Mouse (Mus musculus) ES-E14 (cell line): ENCODE results near the gene Zfp697. TPM values are rescaled to one million over a fixed set of nuclear protein-coding genes. Genes with fewer than 3 reads are reported as not detected.
"Not testable (repeated sequence)": the region's sequence is repeated elsewhere in the genome, so short reads cannot be mapped to it uniquely, and the experiment has no call there.

Source experiments
- DNase-seq: peaks from one replicate; pipeline ENCODE4 v3.0.0-alpha.2; 2013; ENCODE audit warnings: low read depth, low spot score
- H3K27ac ChIP-seq: 2 replicates; pipeline ENCODE4 v1.5.1; 2012; ENCODE audit warnings: low read depth, mild to moderate bottlenecking, low read length, moderate library complexity, mixed read lengths; ENCODE audit not compliant: poor library complexity, insufficient read depth, severe bottlenecking
- H3K36me3 ChIP-seq: 2 replicates; pipeline ENCODE4 v1.6.1; 2012; ENCODE audit warnings: mild to moderate bottlenecking, low read length, moderate library complexity, mixed read lengths; ENCODE audit not compliant: control insufficient read depth, poor library complexity, insufficient read depth, severe bottlenecking
- H3K4me1 ChIP-seq, 2 experiments: fragments of 150-350 bp in 1 of 2; sonication (generic) in 1 of 2; 2 replicates each; pipeline ENCODE4 v1.6.1; 2012; ENCODE audit warnings: low read length in 2 of 2, mild to moderate bottlenecking in 1 of 2, mixed read lengths in 1 of 2; ENCODE audit not compliant: control insufficient read depth in 2 of 2, insufficient read depth in 2 of 2, poor library complexity in 1 of 2
- H3K4me3 ChIP-seq, 2 experiments: fragments of 150-350 bp in 1 of 2; sonication (generic) in 1 of 2; 2 replicates each; pipeline ENCODE4 v1.5.1; 2012; ENCODE audit warnings: low read length in 2 of 2, low read depth in 1 of 2, mild to moderate bottlenecking in 1 of 2, mixed read lengths in 1 of 2; ENCODE audit not compliant: insufficient read depth in 1 of 2, poor library complexity in 1 of 2, severe bottlenecking in 1 of 2
- H3K9ac ChIP-seq: 2 replicates; pipeline ENCODE4 v1.6.1; 2012; ENCODE audit warnings: low read depth, mild to moderate bottlenecking, low read length, mixed read lengths; ENCODE audit not compliant: poor library complexity, insufficient read depth, severe bottlenecking
- H3K9me3 ChIP-seq: fragments of 150-350 bp; sonication (generic); 2 replicates; pipeline ENCODE4 v1.6.1; 2012; ENCODE audit warnings: low read depth, mild to moderate bottlenecking, low read length; ENCODE audit not compliant: control insufficient read depth, insufficient read depth
- CHD2 ChIP-seq: IDR thresholded peaks from 2 replicates; pipeline ENCODE4 v1.6.1; 2014; ENCODE audit warnings: mild to moderate bottlenecking, low read depth, low read length, inconsistent platforms
- HCFC1 ChIP-seq: IDR thresholded peaks from 2 replicates; pipeline ENCODE4 v1.6.1; 2012; ENCODE audit warnings: low read length, inconsistent platforms, borderline replicate concordance; ENCODE audit not compliant: insufficient read depth
- MAFK ChIP-seq: IDR thresholded peaks from 2 replicates; pipeline ENCODE4 v1.6.1; 2014; ENCODE audit warnings: mild to moderate bottlenecking, low read depth, low read length, inconsistent platforms; ENCODE audit not compliant: insufficient read depth
- ZC3H11A ChIP-seq: IDR thresholded peaks from 2 replicates; pipeline ENCODE4 v1.6.1; 2012; ENCODE audit warnings: low read depth, mild to moderate bottlenecking, inconsistent platforms, low read length, borderline replicate concordance
- ZNF384 ChIP-seq: IDR thresholded peaks from 2 replicates; pipeline ENCODE4 v1.6.1; 2012; ENCODE audit warnings: low read depth, low read length, inconsistent platforms
- in situ Hi-C, 2 experiments: fragments of 600-800 bp; cut with MboI; formaldehyde crosslinking; loops; one replicate each; pipeline ENCODE4 v1.15.1; 2025; ENCODE audit warnings: low sequenced_read_pairs in 2 of 2, inconsistent platforms in 1 of 2; ENCODE audit not compliant: unreplicated experiment in 2 of 2
- total RNA-seq: library from RNA; depleted of rRNA; stranded (reverse); fragments of 300-350 nt; gene quantifications from 2 replicates; pipeline ENCODE4 v1.2.3, GENCODE M21; 2012

Gene Zfp697
- total RNA-seq, 1 experiment: 3.4 TPM

DNA sequence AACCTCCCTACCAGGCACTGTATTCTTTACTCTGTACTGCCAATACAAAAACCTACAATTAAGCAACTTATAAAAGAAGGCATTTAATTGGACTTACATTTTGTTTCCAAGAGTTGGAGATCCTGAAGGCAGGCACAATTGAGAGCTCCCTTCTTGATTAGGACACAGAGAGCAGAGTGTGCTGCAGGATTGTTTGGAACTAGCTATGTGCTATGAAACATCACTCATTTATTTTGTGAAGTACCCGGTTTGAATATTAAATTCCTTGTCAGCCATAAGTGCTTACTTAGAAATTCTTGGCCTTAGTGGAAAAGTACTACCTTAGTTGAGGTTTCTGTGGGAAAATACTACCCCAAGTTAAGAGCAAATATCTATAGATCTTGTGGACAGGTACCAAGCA, 342.1 kb downstream of the Zfp697 start, which contains the start of gene Hsd3b2:
Hsd3b2 (minus strand) TSS at position 168 of the 400 bp plus-strand sequence.
- no peak for TF ChIP-seq CHD2
- in situ Hi-C loops: no loop called here
- DNase-seq: no peak
- H3K4me3 ChIP-seq: no peak within 1 kb of the TSS
- no peaks in the 10 kb centered on the region for H3K9me3 ChIP-seq
- H3K36me3 ChIP-seq: no peaks in the 10 kb centered on the region
- H3K9ac ChIP-seq: no peak within 1 kb of the TSS
- no peak within 1 kb of the TSS for H3K27ac ChIP-seq
- H3K4me1 ChIP-seq: no peaks in the 10 kb centered on the region

DNA sequence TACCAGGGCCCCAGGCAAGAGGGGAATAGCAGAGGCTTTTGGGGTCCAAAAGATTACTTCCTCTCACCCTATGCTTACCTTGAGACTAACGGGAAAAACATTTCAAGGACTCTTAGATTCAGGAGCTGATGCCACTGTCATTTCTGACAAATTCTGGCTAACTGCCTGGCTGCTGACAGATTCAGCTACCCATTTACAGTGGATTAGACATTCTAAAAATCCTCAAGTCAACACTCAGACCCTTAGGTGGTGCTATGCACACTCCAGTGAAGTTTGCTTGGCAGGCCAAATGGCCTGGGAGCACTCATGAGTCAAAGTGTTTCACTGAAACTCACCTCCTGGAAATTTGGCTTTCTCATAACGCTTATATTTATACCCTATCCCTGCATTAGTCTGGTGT, 344.0 kb downstream of the Zfp697 start:
- Histone ChIP-seq H3K9me3 (no peaks in the 10 kb centered on the region), H3K4me1 (no peaks in the 10 kb centered on the region), H3K9ac (no peak overlapping the region), H3K27ac (no peak overlapping the region), H3K36me3 (no peaks in the 10 kb centered on the region), H3K4me3 (no peak overlapping the region)
- DNase-seq: no peak
- TF ChIP-seq MAFK (no peak), ZNF384 (no peak), ZC3H11A (no peak), HCFC1 (no peak), CHD2 (no peak)
- in situ Hi-C loops: no loop called here

DNA sequence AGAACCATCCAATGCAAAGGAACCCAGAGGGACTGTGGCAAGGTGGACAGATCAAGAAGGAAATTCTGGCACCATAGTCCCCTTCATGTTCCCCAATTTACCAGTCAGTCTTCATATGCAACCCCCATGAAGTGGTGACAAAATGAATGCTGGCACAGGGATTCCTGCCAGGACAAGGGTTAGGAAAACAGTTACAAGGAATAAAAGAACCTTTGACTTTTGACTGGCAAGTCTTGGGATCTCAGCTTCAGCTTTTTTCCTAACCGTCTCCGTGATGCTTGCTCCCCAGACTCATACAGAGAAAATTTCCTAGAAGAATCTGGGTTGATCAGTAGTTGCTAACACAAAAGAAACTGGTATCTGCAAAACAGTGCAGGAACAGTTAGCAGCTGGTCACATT, 351.5 kb downstream of the Zfp697 start:
- Histone ChIP-seq H3K27ac (no peak overlapping the region), H3K9ac (no peak overlapping the region), H3K36me3 (no peaks in the 10 kb centered on the region), H3K4me1 (peaks cover 0 to 1% of the 10 kb centered on the region in 2 experiments; a peak in 1 of 4 replicates), H3K4me3 (no peak overlapping the region), H3K9me3 (no peaks in the 10 kb centered on the region)
- DNase-seq: no peak
- in situ Hi-C loops: no loop called here
- no peak for TF ChIP-seq HCFC1
- no peak for TF ChIP-seq MAFK

DNA sequence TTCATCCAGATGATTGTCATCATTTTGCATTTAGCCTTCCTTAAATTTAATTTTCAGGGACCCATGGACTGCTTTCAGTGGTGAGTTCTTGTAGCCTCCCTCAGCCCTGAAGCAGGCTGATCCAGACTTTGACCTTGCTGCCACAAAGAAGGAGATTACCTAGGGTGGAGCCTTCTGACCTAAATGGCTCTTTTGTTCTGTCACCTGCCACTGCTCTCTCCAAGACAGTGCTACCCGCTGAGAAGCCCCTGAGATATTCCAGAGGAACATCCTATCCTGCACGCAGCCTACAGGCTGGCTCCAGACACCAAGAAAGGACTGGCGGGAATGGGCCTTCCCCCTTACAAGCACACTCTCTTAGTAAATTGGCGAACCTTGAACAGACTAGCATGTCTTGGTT, 352.1 kb downstream of the Zfp697 start:
- Histone ChIP-seq H3K36me3 (no peaks in the 10 kb centered on the region), H3K9me3 (no peaks in the 10 kb centered on the region), H3K9ac (no peak overlapping the region), H3K4me3 (no peak overlapping the region), H3K4me1 (peaks cover 0 to 1% of the 10 kb centered on the region in 2 experiments; a peak in 1 of 4 replicates), H3K27ac (peak overlapping the region; percentile 58)
- in situ Hi-C loops: no loop called here
- TF ChIP-seq HCFC1 (no peak), MAFK (no peak), ZC3H11A (no peak)
- peak; percentile 42 for DNase-seq

DNA sequence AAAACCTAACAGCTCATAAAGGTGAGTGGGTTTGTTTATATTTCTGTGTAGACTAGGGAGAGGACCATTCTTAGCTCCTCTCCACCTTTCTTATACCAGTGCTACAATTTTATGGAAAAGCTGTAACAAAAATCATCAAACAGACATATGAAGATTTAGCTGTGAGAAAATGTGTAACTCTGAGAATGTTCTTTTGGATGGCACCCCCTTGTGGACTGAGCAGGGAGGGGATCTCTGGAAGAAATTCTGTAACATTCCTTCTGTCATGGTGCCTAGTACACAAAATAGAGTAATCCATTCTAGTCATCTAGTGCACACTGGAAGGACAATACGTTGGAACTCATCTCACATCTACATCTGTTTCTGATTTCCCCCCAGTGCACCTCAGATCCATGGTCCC, 358.8 kb downstream of the Zfp697 start:
- in situ Hi-C loops: not testable (repeated sequence)

More for the DNA sequence above, 358.8 kb downstream of the Zfp697 start:
- H3K27ac ChIP-seq, H3K36me3 ChIP-seq, H3K9me3 ChIP-seq, H3K4me1 ChIP-seq, H3K9ac ChIP-seq, DNase-seq, H3K4me3 ChIP-seq: not testable (repeated sequence)
